Mouse (Mus musculus): Measurements from ENCODE around the gene Nr2c2ap.

Gene Nr2c2ap

DNA sequence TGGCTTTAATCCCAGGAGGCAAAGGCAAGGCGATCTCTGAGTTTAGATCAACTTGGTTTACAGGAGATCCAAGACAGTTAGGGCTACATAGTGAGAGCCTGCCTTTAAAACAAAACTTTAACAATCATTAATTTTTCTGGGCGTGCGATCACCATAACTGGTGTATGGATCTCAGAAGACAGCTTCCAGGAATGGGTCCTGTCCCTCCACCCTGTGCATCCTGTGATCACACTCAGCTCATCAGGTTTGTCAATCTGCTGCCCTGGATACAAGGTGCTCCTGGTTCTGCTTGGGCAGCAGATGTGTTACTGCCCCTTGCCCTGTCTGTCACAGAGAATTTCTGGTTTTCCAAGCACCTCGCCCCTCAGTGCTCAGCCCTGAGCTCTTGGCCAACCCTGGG, 28.1 kb downstream of the Nr2c2ap start:
- in situ Hi-C loops (cut with MboI; ENCODE audit: low sequenced_read_pairs) = no loop called here

DNA sequence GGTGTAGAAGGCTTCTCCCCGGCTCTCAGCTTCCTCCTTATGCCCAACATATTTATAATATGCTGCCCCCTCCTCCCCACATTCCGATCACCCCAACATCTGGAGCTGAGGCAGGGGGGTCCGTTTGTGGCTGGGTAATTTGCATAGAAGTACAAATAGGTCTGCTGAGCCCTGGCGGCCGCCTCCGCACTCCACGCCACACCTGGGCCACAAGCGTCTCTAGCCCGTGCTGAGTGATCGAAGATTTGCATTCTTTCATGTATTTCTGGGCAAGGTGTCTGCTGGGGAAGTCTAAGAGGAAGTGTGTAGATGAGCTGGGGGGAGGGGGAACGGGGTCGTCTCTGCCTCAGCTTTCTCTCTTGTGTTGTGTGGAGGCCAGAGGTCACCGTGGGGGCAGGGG, 28.9 kb downstream of the Nr2c2ap start:
- in situ Hi-C loops (cut with MboI; ENCODE audit: low sequenced_read_pairs) = no loop called here

DNA sequence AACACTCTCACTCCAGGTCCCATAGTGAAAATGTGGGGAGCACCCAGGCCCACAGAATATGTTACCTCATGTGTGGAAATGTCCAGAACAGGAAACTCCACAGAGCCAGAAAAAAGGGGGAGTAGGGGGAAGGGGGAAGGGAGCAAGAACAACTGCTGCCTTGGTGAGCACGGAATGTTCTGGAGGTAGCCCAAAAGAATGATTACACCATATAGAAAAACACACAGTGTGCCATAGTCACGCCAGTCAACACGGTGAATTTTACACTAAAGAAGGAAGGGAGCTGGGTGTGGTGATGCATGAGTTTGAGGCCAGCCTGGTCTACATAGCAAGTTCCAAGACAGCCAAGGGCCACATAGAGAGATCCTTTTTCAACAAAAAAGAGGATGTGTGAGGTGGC, 32.2 kb downstream of the Nr2c2ap start:
- in situ Hi-C loops (cut with MboI; ENCODE audit: low sequenced_read_pairs) = no loop called here

DNA sequence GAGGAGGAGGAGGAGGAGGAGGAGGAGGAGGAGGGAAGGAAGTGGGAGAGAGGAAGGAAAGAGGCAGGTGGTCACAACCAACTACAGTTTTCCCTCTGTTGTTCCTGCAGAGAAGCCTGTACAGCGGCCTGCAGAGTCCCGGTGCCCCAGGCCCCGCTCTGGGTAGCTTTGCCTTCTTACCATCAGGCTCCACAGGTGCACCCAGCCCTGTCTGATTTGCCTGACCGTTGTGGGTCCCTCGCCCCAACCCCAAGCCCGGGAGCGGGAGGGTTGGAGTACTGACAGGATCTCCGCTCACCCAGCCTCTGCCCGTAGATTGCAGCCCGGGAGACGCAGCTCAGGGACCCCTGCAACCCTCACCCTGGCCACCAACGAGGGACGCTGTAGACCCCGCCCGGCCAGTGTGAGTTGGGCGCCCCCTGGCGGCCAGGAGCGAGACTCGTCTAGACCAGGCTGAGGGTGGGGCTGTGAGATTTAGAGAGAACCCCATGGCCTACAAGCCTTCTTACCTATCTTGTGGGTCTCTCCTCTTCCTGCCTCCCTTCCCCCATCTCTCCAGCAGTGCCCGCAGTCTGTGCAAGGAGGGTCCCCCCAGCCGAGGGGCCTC, 35.5 kb downstream of the Nr2c2ap start:
- in situ Hi-C loops (cut with MboI; ENCODE audit: low sequenced_read_pairs) = no loop called here

DNA sequence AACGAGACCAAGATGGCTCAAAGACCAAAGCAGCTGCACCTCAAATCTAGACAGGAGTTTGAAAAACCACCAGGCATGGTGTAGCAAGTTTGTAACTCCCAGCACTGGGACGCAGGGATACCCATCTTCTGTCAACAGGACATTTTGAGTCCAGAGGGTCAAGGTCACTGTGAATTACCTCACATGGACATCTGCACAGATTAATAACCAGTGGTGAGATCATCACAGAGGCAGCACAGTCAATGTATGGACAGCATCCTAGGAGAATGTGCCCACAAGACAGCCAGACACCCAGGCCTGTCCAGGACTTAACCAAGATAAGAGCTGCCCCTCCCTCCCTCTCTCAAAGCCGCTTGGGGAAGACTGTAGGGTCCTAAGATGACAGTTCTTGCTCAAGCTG, 39.0 kb downstream of the Nr2c2ap start:
- in situ Hi-C loops (cut with MboI; ENCODE audit: low sequenced_read_pairs) = no loop called here

DNA sequence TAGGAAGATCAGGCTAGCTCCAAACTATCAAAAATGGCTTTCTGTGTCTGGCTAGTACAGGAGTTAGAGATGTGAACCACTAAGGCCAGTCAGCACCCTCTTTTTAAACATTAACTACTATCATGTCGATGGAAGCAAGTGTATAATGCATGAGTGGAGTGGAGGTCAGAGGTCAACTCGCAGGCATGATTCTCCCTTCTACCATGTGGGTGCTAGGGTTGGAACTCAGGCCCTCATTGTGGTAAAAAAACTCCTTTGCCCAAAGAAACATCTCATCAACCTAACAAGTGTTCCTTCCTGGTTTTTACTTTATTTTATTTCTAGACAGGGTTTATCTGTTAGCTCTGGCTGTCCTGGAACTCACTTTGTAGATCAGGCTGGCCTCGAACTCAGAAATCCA, 39.6 kb downstream of the Nr2c2ap start:
- in situ Hi-C loops (cut with MboI; ENCODE audit: low sequenced_read_pairs) = no loop called here

DNA sequence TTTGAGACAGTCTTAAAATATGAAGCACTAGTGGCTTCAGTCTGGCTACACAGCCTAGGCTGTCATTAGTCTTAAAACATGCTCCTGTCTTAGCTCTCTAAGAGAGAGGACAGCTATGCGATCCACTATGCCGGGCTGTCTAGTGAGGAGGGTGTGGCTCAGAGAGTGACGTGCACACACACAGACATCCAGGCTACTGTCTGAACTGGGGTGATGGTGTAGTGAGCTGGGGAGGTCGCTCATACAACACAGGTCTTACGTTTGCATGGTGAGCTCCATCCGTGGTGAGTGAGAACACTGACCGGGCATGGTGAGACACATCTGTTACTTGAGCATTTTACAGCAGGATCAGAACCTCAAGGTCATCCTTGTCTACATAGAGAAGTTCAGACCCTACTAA, 40.1 kb downstream of the Nr2c2ap start:
- in situ Hi-C loops (cut with MboI; ENCODE audit: low sequenced_read_pairs) = no loop called here

DNA sequence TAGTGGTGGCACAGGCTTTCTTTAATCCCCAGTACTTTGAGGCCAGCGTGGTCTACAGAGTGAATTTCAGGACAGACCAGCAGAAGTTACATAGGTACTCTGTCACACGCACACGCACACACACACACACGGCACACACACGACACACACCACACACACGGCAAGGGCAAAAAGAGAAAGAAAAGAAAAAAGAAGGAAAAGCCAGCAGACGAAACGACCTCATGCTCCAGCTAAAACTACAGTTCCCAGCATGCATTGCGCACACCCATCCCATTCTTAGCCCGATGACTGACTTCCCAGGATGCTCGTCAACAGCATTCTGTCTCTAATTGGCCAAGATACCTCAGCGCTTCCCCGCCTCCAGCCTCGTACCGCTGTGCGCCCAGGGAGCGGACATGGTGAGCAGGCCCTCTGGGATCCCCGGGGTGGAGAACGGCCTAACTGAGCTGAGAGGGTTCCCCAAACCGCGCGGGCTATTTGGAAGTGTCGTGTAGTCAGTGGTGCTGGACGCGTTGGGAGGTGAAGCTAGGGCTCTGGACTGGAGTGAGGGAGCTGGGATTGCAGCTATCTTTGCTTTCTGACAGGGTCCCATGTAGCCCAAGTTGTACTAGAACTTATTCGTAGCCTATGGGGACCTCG, 41.0 kb downstream of the Nr2c2ap start, which contains the start of gene Tmem161a:
Tmem161a (plus strand) TSS at position 314 of the 639 bp plus-strand sequence.
- in situ Hi-C loops (cut with MboI; ENCODE audit: low sequenced_read_pairs) = no loop called here

DNA sequence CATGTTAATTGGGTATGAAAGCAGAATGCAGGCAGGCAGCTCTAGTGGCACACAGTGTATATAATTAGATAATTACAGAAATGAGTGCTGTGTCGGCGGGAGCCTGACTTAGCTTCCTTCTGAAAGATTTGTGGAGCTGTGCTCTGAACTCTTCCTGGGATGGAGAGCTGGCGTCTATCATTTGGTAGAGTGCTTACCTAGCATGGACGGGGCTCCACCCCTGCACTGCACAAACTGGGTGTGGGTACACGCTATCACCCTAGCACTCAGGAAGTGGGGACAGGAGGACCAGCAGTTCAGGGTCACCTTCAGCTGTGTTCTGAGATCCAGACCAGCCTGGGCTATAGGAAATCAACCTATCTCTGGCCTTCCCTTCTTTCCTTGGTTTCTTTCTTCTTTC, 42.2 kb downstream of the Nr2c2ap start:
- in situ Hi-C loops (cut with MboI; ENCODE audit: low sequenced_read_pairs) = no loop called here

DNA sequence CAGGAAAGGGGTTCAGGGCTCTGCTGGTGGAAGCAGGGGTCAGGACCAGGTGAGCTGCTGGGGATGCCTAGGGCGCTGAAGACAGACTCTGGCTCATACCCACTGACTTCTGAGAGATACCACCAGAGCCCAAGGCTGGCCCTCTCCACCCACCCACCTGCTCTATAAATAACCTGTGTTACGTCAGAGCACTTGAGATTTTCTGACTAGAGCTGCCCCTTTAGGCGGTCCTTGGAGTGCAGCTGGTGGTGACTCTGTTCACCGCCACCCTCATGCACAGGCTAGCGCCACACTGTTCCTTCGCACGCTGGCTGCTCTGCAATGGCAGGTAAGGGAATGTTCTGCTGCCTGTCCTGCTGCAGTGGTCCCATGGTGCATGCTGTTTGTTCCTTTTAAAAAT, 42.9 kb downstream of the Nr2c2ap start:
- in situ Hi-C loops (cut with MboI; ENCODE audit: low sequenced_read_pairs) = no loop called here

DNA sequence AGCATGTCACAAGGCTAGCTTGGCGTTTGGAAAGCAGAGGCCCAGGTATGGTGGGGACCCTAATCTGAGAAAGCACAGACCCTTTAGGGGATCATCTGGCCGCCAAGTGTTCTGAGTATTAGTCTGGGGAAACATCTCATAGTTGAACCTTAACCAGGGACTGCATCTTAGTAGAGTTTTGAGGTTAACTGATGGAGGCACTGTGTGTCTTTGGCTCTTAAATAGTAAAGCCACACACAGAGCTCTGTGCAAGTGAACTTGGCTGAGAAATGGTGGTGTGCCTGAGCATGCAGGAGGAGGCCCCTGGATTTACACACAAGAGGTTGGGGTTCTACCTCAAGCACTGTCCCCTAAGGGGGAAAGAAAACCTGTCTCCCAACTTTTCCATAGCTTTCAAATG, 47.1 kb downstream of the Nr2c2ap start:
- in situ Hi-C loops (cut with MboI; ENCODE audit: low sequenced_read_pairs) = no loop called here

DNA sequence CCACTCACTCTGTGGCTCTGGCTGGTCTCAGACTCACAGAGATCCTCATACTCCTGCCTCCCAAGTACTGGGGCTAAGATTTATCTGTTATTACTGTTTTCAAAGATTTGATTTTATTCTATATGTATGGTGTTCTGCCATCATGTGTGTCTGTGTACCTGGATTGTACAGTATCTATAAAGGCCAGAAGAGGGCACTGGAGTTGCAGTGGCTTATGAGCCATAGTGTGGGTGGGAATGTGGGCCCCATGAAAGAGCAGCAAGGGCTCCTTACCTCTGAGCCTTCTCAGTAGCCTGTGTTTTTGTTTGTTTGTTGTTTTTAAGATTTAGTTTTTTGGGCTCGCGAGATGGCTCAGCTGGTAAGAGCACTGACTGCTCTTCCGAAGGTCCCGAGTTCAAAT, 47.9 kb downstream of the Nr2c2ap start:
- in situ Hi-C loops (cut with MboI; ENCODE audit: low sequenced_read_pairs) = no loop called here

DNA sequence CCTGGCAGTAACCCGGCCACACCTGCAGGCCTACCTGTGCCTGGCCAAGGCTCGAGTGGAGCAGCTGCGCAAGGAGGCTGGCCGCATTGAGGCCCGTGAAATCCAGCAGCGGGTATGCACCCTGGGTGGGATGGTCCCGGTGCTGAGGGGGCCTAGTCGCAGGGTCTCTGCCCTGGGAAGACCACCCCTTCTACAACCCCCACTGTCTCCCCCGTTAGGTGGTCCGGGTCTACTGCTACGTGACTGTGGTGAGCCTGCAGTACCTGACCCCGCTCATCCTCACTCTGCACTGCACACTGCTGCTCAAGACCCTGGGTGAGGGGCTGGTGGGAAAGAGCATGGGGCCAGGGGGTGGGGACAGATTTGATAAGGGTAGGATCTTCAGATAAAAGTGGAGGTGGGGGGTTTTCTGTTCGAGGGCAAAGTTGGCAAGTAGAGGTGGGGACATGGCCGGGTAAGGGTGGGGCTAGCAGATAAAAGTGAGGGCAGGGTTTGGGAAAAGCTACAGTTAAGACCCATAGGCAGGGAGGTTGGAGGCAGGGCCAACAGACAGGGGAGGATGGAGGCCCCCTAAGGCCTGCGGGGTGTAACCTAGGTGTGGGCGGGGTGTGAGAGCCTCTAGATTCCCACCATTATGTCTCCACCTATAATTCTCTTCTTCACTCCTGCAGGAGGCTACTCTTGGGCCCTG, 50.2 kb downstream of the Nr2c2ap start:
- in situ Hi-C loops (cut with MboI; ENCODE audit: low sequenced_read_pairs) = no loop called here

DNA sequence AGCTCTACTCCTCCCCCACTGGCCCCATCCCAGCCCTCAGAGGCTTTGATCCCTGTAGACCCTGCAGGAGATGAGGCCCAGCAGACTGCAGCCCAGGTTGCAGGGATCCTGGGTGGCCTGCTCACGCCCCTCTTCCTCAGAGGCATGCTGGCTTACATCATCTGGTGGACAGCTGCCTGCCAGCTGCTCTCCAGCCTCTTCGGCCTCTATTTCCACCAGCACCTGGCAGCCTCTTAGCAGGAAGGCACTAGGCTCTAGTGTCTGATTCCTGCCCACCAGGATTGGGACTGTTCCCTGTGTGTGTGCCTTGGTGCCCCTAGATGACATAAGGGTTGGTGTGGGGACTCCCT, 50.7 kb downstream of the Nr2c2ap start:
- in situ Hi-C loops (cut with MboI; ENCODE audit: low sequenced_read_pairs) = no loop called here

DNA sequence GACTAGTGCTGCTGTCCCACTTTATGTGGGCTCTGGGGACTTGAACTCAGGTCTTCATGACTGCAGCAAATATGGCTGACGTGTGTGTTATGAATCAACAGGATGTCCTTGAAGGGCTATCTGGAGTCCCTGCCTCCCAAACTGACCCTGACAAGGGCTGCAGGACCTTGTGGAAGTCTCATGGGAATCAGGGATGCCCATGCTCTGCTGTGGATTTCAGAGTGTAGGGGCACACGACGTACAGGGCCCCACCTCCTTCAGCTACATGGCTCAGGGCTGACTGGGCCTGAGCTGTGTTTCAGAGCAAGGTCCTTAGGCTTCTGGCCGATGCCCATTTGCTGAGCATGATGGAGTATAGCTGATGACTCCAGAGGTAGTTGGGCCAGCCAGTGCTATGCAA, 52.1 kb downstream of the Nr2c2ap start:
- in situ Hi-C loops (cut with MboI; ENCODE audit: low sequenced_read_pairs) = no loop called here

Data from CH12F3 (cell line).